Mouse (Mus musculus) ES-Bruce4 (cell line): Measurements from ENCODE around the gene C4bp. TPM values are rescaled to one million over a fixed set of nuclear protein-coding genes. Genes with fewer than 3 reads are reported as not detected.
"Not testable (repeated sequence)": the region's sequence is repeated elsewhere in the genome, so short reads cannot be mapped to it uniquely, and the experiment has no call there.

ENCODE experiments used
- H3K27ac ChIP-seq: 2 replicates; pipeline ENCODE4 v1.5.1; 2012; ENCODE audit warnings: low read length, inconsistent platforms; ENCODE audit not compliant: insufficient read depth
- H3K27me3 ChIP-seq: 2 replicates; pipeline ENCODE4 v1.6.1; 2012; ENCODE audit warnings: mild to moderate bottlenecking, low read length, inconsistent platforms; ENCODE audit not compliant: control insufficient read depth, poor library complexity, insufficient read depth, severe bottlenecking
- H3K36me3 ChIP-seq: 2 replicates; pipeline ENCODE4 v1.6.1; 2012; ENCODE audit warnings: inconsistent platforms, mild to moderate bottlenecking, low read length, moderate library complexity; ENCODE audit not compliant: control insufficient read depth, poor library complexity, insufficient read depth, severe bottlenecking
- H3K4me1 ChIP-seq: one replicate; pipeline ENCODE4 v1.8.1; 2011; ENCODE audit warnings: low read length; ENCODE audit not compliant: control insufficient read depth, insufficient read depth
- H3K4me3 ChIP-seq: 2 replicates; pipeline ENCODE4 v1.5.1; 2011; ENCODE audit warnings: low read depth, mild to moderate bottlenecking, low read length
- H3K9ac ChIP-seq: 2 replicates; pipeline ENCODE4 v1.6.1; 2012; ENCODE audit warnings: low read depth, mild to moderate bottlenecking, inconsistent platforms; ENCODE audit not compliant: poor library complexity, severe bottlenecking
- H3K9me3 ChIP-seq: replicated peaks from 2 replicates; pipeline ENCODE4 v1.6.1; 2012; ENCODE audit warnings: mild to moderate bottlenecking, low read length, inconsistent platforms; ENCODE audit not compliant: control insufficient read depth, poor library complexity, insufficient read depth, severe bottlenecking
- CTCF ChIP-seq: IDR thresholded peaks from one replicate; pipeline ENCODE4 v1.8.1; 2011; ENCODE audit warnings: low read depth, low read length
- EP300 ChIP-seq: IDR thresholded peaks from 2 replicates; pipeline ENCODE4 v1.6.1; 2011; ENCODE audit warnings: low read depth, low read length; ENCODE audit not compliant: insufficient read depth
- POLR2A ChIP-seq: IDR thresholded peaks from one replicate; pipeline ENCODE4 v1.8.1; 2011; ENCODE audit warnings: low read length; ENCODE audit not compliant: insufficient read depth
- polyA plus RNA-seq: library from polyadenylated mRNA; stranded (reverse); fragments of >200 nt; gene quantifications from 2 replicates; pipeline ENCODE4 v1.2.4, GENCODE M21; 2011; ENCODE audit warnings: low read depth; ENCODE audit not compliant: missing spikeins, insufficient read depth, insufficient read length

Gene C4bp
- polyA plus RNA-seq, 1 experiment, result not detected

DNA sequence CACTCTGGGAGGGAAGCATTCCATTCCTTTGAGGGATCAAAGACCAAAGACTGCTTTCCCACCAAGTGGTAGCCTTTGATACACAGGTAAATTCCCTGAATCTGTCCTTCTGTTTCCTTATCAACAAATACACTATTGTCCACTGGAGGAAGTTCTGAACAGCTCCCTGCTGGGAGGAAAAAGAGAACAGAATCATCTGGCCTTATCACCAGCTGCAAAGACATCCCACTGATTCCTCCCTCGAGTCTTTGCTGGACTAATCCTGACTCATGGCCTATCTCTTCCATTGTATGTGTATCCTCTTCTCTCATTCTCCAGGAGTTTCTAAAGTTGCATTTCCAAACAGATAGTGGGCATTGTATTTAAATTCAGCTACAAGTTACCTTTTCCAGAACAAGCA, 22.5 kb upstream of the C4bp start:
- TF ChIP-seq POLR2A, result no peak
- TF ChIP-seq CTCF, result no peak
- no peak for TF ChIP-seq EP300
- no peak overlapping the region for H3K9ac ChIP-seq
- no peak overlapping the region for H3K4me3 ChIP-seq
- H3K36me3 ChIP-seq, result no peaks in the 10 kb centered on the region
- no peaks in the 10 kb centered on the region for H3K27me3 ChIP-seq
- H3K9me3 ChIP-seq, result no peaks in the 10 kb centered on the region
- H3K4me1 ChIP-seq, result no peaks in the 10 kb centered on the region
- H3K27ac ChIP-seq, result no peak overlapping the region

DNA sequence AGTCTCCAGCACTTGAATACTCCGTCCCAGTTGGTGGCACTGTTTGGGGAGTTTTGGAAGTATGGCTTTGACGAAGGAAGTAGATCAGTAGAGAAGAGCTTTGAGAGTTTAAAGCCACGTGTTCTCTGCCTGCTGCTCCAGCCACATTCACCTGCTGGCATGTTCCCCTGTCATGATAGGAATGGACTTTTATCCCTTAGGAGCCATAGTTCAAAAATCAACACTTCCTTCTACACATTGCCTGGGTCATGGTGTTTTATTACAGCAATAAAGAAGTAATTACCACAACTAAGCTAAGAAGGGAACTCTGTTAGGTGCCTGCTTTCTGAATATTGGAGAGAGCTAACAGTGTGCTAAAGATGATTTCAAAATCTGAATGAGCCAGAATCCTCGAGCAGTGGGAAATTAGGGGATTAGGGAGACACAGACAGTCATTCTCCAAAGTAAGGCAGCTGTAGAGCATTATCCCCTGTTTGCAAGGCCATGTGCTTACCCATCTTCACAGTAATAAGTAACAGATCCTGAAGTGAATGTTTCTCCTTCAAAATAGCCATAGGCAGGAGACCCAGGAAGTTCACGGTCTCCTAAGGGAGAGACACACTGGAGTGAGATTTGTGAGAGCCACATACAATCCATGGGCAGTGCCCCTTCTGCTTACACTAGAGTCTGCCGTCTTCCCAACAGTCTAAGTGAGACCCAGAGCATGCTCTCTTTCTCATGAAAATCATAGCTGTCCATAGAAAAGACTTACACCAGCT, 20.4 kb upstream of the C4bp start:
- no peaks in the 10 kb centered on the region for H3K9me3 ChIP-seq
- H3K4me1 ChIP-seq, result no peaks in the 10 kb centered on the region
- no peak overlapping the region for H3K27ac ChIP-seq
- no peaks in the 10 kb centered on the region for H3K36me3 ChIP-seq
- TF ChIP-seq POLR2A (no peak), EP300 (no peak), CTCF (no peak)
- no peak overlapping the region for H3K4me3 ChIP-seq
- no peak overlapping the region for H3K9ac ChIP-seq
- no peaks in the 10 kb centered on the region for H3K27me3 ChIP-seq

DNA sequence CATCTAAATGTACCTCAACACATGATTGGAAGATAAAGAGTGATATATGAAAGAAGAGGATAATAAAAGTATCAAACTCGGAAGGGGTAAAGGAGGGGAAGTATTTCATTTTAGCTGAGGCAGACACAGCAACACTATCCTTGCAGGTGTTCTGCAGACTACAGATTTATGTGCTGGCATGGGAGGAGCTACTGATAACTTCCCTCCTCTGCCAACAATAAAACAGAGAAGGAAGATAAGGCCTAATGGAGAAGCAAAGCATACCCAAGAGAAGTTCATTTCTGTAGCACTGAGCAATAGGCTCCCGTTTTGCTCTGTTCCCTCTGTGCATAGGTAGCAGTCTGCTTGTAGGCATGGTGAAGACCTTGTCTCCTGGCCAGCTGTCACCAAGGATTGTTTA, 19.6 kb upstream of the C4bp start:
- no peaks in the 10 kb centered on the region for H3K4me1 ChIP-seq
- TF ChIP-seq POLR2A, result no peak
- TF ChIP-seq CTCF, result no peak
- no peak for TF ChIP-seq EP300
- no peak overlapping the region for H3K9ac ChIP-seq
- H3K36me3 ChIP-seq, result no peaks in the 10 kb centered on the region
- no peak overlapping the region for H3K4me3 ChIP-seq
- no peak overlapping the region for H3K27ac ChIP-seq
- H3K9me3 ChIP-seq, result no peaks in the 10 kb centered on the region
- H3K27me3 ChIP-seq, result no peaks in the 10 kb centered on the region

DNA sequence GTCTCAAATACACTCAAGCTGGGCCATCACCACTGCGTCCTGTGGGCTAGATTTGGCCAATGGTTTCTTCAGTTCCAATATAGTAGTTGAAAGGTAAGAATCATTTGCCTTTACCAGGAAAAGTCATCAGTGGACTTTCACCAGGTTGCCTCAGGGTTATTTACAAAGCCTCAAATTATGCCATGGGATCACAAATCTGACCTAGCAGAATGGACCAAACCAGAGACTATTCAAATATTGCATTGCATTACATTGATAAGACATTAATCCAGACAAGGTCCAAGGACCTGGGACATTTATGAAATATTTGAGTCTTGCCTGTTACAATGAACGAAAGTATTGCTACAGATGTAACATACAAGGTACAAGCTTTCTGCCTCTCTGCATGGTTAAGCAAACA, 17.1 kb upstream of the C4bp start:
- Histone ChIP-seq H3K4me3 (no peak overlapping the region), H3K9me3 (no peaks in the 10 kb centered on the region), H3K27me3 (no peaks in the 10 kb centered on the region), H3K9ac (no peak overlapping the region), H3K4me1 (no peaks in the 10 kb centered on the region), H3K27ac (no peak overlapping the region), H3K36me3 (no peaks in the 10 kb centered on the region)
- TF ChIP-seq EP300, result no peak
- no peak for TF ChIP-seq POLR2A
- no peak for TF ChIP-seq CTCF

DNA sequence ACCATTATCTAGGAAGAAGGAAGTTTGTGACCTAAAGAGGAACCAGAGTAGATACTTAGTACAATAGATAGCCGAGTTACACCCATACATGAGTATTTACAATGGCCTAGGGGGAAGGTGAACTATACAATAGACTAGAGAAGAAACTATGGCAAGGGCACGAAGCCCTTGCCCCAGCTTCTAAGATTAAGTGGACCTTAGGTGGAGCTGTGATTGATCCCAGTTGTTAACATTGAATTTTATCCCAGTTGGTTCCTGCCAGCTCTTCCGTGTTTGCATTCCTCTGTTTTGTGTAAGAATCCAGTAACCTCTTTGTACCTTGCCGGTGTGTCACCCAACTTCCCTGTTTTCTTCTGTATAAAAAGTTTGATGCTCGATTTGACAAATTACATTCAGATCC, 2.1 kb upstream of the C4bp start:
- not testable (repeated sequence) for H3K4me1 ChIP-seq, H3K4me3 ChIP-seq, H3K36me3 ChIP-seq, H3K9me3 ChIP-seq, H3K9ac ChIP-seq, H3K27ac ChIP-seq, H3K27me3 ChIP-seq

DNA sequence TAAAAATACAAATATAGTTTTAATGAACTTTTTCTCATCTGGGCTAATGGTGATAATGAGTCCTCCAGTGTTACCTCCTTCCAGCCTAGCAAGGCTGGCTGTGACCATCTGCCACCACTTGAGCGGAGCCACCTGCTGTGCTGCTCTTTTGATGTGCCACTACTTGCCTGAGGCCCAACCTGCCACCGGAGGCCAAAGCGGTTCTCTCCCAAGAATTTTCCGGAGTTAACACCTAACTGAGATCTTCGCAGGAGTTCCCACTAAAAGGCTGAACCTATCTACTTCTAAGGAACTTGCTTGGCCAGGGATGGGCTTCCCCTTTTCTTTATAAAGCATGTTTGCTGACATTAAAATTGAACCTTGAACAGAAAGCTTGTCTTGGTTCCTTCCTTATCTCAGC, 1.8 kb downstream of the C4bp start:
- not testable (repeated sequence) for H3K4me1 ChIP-seq, H3K9me3 ChIP-seq, H3K9ac ChIP-seq

More for the DNA sequence above, 1.8 kb downstream of the C4bp start:
- H3K27me3 ChIP-seq, H3K27ac ChIP-seq, H3K36me3 ChIP-seq, H3K4me3 ChIP-seq: not testable (repeated sequence)
